Mouse (Mus musculus) kidney, adult 2 months (tissue): Measurements from ENCODE around the gene Zc3h10.

Source experiments
- CTCF ChIP-seq: fragments of 200-500 bp; conservative IDR thresholded peaks from 2 replicates; pipeline ENCODE4 v1.5.1; 2011; ENCODE audit warnings: low read depth, mild to moderate bottlenecking, control low read depth, low read length, moderate library complexity, mixed read lengths; ENCODE audit not compliant: insufficient read depth, insufficient read length
- POLR2A ChIP-seq: fragments of 200-500 bp; IDR thresholded peaks from one replicate; pipeline ENCODE4 v1.6.1; 2011; ENCODE audit warnings: low read depth, low read length, control low read depth

DNA sequence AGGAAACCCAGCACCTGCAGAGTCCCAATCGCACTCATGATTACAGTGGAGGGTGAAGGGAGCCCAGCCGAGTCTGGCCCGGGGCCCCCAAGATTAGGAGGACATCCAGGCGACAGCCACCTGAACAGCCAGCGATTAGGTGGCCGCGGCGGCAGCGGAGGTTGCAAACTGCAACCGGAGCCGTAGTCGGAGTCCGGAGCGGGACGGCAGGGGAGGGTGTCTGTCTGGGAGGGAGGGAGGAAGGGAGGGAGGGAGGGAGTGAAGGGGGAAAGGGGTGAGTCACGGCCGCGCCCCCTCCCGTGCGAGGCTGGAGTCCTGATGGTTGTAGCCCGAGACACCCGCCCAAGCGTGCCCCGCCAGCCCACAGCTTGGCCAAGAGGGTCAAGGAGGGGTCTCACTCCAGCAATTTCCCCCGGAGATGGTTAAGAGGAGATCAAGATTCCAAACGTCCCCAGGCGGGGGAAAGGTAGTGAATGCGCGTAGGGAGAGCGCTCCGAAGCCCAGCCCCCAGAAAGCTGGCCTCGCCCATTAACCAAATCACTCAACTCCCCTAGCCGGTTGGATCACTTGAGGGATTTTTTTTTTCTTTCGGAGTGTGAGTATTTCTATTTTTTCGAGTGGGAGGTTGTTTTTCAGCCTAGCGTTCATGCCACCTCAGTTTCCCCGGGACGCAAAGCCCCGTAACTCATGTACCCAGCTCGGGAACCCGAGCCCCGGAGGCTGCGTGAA, 42.1 kb upstream of the Zc3h10 start, which contains the start of gene Erbb3:
- TF ChIP-seq POLR2A (no peak), CTCF (no peak)
